In genomic region chr6:113667611-113668122, GRCm38 (mm10) we compare ENCODE assay signal across 15 mouse cellular contexts. TPM values are rescaled to one million over a fixed set of nuclear protein-coding genes. Genes with fewer than 3 reads are reported as not detected.
DNase-seq lines count a peak whose midpoint lies in the region; ATAC-seq and TF ChIP-seq lines count a peak whose summit lies in the region.
"Had no signal": no experiment of that assay in that cellular context is flagged by ENCODE, and none has a peak within 500 bp of the region (broad histone marks: within the 10 kb centered on the region; RNA-seq: fewer than 3 reads in every experiment).

No protein-coding gene starts in this region.

- 0 out of 2 replicates have a peak, but pooled peaks cover 9% of the 10 kb centered on the region for H3K36me3 ChIP-seq in heart, embryonic 10.5 days
- no peaks in the 10 kb centered on the region for H3K36me3 ChIP-seq in embryonic facial prominence, embryonic 10.5 days (replicated peaks)
- no peaks in the 10 kb centered on the region for H3K36me3 ChIP-seq in limb, embryonic 14.5 days (ENCODE audit: control insufficient read depth, insufficient read depth, low read length)
- H3K36me3 ChIP-seq: forebrain, embryonic 12.5 days had no signal

- 54% methylated on average over 8 of the region's 8 CpGs for WGBS in heart, embryonic 10.5 days
- 53% methylated on average over 8 of the region's 8 CpGs for WGBS in embryonic facial prominence, embryonic 10.5 days
- WGBS in limb, embryonic 14.5 days, result 42% methylated on average over 8 of the region's 8 CpGs

- no peak for ATAC-seq in limb, embryonic 14.5 days (ENCODE audit: low FRiP score, low read depth)
- no peak for ATAC-seq in megakaryocyte, adult 5-6 weeks (ENCODE audit: poor library complexity, severe bottlenecking)
- ATAC-seq: Patski had no signal

- H3K4me3 ChIP-seq in heart, embryonic 10.5 days, result no peak overlapping the region
- no peak overlapping the region for H3K4me3 ChIP-seq in embryonic facial prominence, embryonic 10.5 days
- H3K4me3 ChIP-seq in limb, embryonic 14.5 days (replicated peaks; ENCODE audit: low read length), result no peak overlapping the region
- H3K4me3 ChIP-seq: forebrain, embryonic 12.5 days had no signal

- no peak overlapping the region for H3K9ac ChIP-seq in limb, embryonic 14.5 days (ENCODE audit: low read depth, low read length, severe bottlenecking)
- H3K9ac ChIP-seq: forebrain, embryonic 12.5 days had no signal

- H3K27ac ChIP-seq in heart, embryonic 10.5 days, result 0 out of 2 replicates have a peak overlapping the region, but pooled peaks have one; percentile 37
- H3K27ac ChIP-seq in embryonic facial prominence, embryonic 10.5 days (replicated peaks), result peak overlapping the region; percentile 52; the same call in 1 of the 2 replicates
- H3K27ac ChIP-seq in limb, embryonic 14.5 days (replicated peaks; ENCODE audit: low read depth, low read length), result 0 out of 2 replicates have a peak overlapping the region, but pooled peaks have one; percentile 26
- H3K27ac ChIP-seq: forebrain, embryonic 12.5 days had no signal

- TF ChIP-seq POLR2A in limb, embryonic 14.5 days (IDR thresholded peaks at IDR 0.05; ENCODE audit: borderline replicate concordance, extremely low read depth, insufficient read depth, insufficient read length), result no peak

- DNase-seq in heart, embryonic 10.5 days (ENCODE audit: low spot score), result no peak
- DNase-seq in heart, adult 9 months (ENCODE audit: low spot score in 2 of 2), result no peak
- DNase-seq in 3T3-L1 (ENCODE audit: low read depth, low spot score), result peak; percentile 9
- no peak for DNase-seq in embryonic facial prominence, embryonic 10.5 days (ENCODE audit: low spot score)
- no peak for DNase-seq in limb, embryonic 14.5 days (ENCODE audit: low spot score)
- no peak for DNase-seq in layer of hippocampus, adult 11-12 months (ENCODE audit: low spot score)
- DNase-seq in right cerebral cortex, adult 2 months (ENCODE audit: low spot score in 2 of 2), result no peak
- DNase-seq: adrenal gland, postnatal 10 days; gastrocnemius, postnatal 36 days; thymus, postnatal 14 days had no signal

- H3K4me2 ChIP-seq in limb, embryonic 14.5 days (replicated peaks; ENCODE audit: low read depth, low read length, severe bottlenecking), result no peak overlapping the region
- H3K4me2 ChIP-seq: forebrain, embryonic 12.5 days had no signal

- H3K9me3 ChIP-seq in heart, embryonic 10.5 days, result no peaks in the 10 kb centered on the region
- H3K9me3 ChIP-seq in embryonic facial prominence, embryonic 10.5 days, result no peaks in the 10 kb centered on the region
- H3K9me3 ChIP-seq in limb, embryonic 14.5 days (ENCODE audit: control insufficient read depth, low read length), result no peaks in the 10 kb centered on the region
- H3K9me3 ChIP-seq: forebrain, embryonic 12.5 days had no signal

- H3K4me1 ChIP-seq in heart, embryonic 10.5 days, result peaks cover 41% of the 10 kb centered on the region
- H3K4me1 ChIP-seq in embryonic facial prominence, embryonic 10.5 days, result peaks cover 36% of the 10 kb centered on the region
- 0 out of 2 replicates have a peak, but pooled peaks cover 6% of the 10 kb centered on the region for H3K4me1 ChIP-seq in limb, embryonic 14.5 days (ENCODE audit: control insufficient read depth, insufficient read depth, low read length)

- no peaks in the 10 kb centered on the region for H3K27me3 ChIP-seq in heart, embryonic 10.5 days (ENCODE audit: insufficient read depth, poor library complexity, severe bottlenecking)
- H3K27me3 ChIP-seq in embryonic facial prominence, embryonic 10.5 days (replicated peaks; ENCODE audit: low read depth, poor library complexity, severe bottlenecking), result no peaks in the 10 kb centered on the region
- no peaks in the 10 kb centered on the region for H3K27me3 ChIP-seq in limb, embryonic 14.5 days (ENCODE audit: control insufficient read depth, insufficient read depth, low read length)
- H3K27me3 ChIP-seq: forebrain, embryonic 12.5 days; Patski had no signal

RNA-seq across cellular contexts. Expression of gene Tatdn2, which starts 29.2 kb away (rescaled TPM):
- 0.70 and 0.84 TPM in 2 replicates for polyA plus RNA-seq in heart, embryonic 10.5 days (2016; fragmentation: Nextera tagmentation; extraction: Ambion mirVana)
- 0.68 and 0.72 TPM in 2 replicates for polyA plus RNA-seq in embryonic facial prominence, embryonic 10.5 days (2016; fragmentation: Nextera tagmentation; extraction: Ambion mirVana)
- 21.9 and 22.0 TPM in 2 replicates for polyA plus RNA-seq in limb, embryonic 14.5 days (2012; rRNA removed)
- 1.9 TPM in 2 replicates for polyA plus RNA-seq in limb, embryonic 14.5 days (2014; fragmentation: Nextera tagmentation; extraction: Ambion mirVana)
- 22.5 and 23.2 TPM in 2 replicates for total RNA-seq in megakaryocyte, adult 5-6 weeks (2015)
- total RNA-seq in megakaryocyte, adult 5-6 weeks (2017), result 107 and 126 TPM in 2 replicates

RNA-seq across cellular contexts. Expression of gene Irak2, which starts 29.4 kb away (rescaled TPM):
- 12.5 TPM in 2 replicates for polyA plus RNA-seq in heart, embryonic 10.5 days (2016; fragmentation: Nextera tagmentation; extraction: Ambion mirVana)
- 3.8 and 4.5 TPM in 2 replicates for polyA plus RNA-seq in embryonic facial prominence, embryonic 10.5 days (2016; fragmentation: Nextera tagmentation; extraction: Ambion mirVana)
- polyA plus RNA-seq in limb, embryonic 14.5 days (2012; rRNA removed), result 9.0 and 9.1 TPM in 2 replicates
- polyA plus RNA-seq in limb, embryonic 14.5 days (2014; fragmentation: Nextera tagmentation; extraction: Ambion mirVana), result 2.3 and 3.3 TPM in 2 replicates
- 22.5 and 25.3 TPM in 2 replicates for total RNA-seq in megakaryocyte, adult 5-6 weeks (2015)
- 63.1 and 83.2 TPM in 2 replicates for total RNA-seq in megakaryocyte, adult 5-6 weeks (2017)

RNA-seq across cellular contexts. Expression of gene Vhl, which starts 43.9 kb away (rescaled TPM):
- polyA plus RNA-seq in heart, embryonic 10.5 days (2016; fragmentation: Nextera tagmentation; extraction: Ambion mirVana), result 32.3 and 34.2 TPM in 2 replicates
- 41.9 and 44.8 TPM in 2 replicates for polyA plus RNA-seq in embryonic facial prominence, embryonic 10.5 days (2016; fragmentation: Nextera tagmentation; extraction: Ambion mirVana)
- polyA plus RNA-seq in limb, embryonic 14.5 days (2012; rRNA removed), result 36.2 and 37.2 TPM in 2 replicates
- polyA plus RNA-seq in limb, embryonic 14.5 days (2014; fragmentation: Nextera tagmentation; extraction: Ambion mirVana), result 55.3 and 60.4 TPM in 2 replicates
- 38.3 and 39.8 TPM in 2 replicates for total RNA-seq in megakaryocyte, adult 5-6 weeks (2015)
- 24.1 and 28.0 TPM in 2 replicates for total RNA-seq in megakaryocyte, adult 5-6 weeks (2017)

RNA-seq across cellular contexts. Expression of gene Ghrl, which starts 52.0 kb away (rescaled TPM):
- 1.5 TPM in 1 of 2 replicates, not detected in the other for polyA plus RNA-seq in heart, embryonic 10.5 days (2016; fragmentation: Nextera tagmentation; extraction: Ambion mirVana)
- polyA plus RNA-seq in embryonic facial prominence, embryonic 10.5 days (2016; fragmentation: Nextera tagmentation; extraction: Ambion mirVana), result not detected in 2 replicates
- 0.11 and 0.13 TPM in 2 replicates for polyA plus RNA-seq in limb, embryonic 14.5 days (2012; rRNA removed)
- polyA plus RNA-seq in limb, embryonic 14.5 days (2014; fragmentation: Nextera tagmentation; extraction: Ambion mirVana), result not detected in 2 replicates
- 1.1 and 4.4 TPM in 2 replicates for total RNA-seq in megakaryocyte, adult 5-6 weeks (2015)
- total RNA-seq in megakaryocyte, adult 5-6 weeks (2017), result 0.26 TPM in 1 of 2 replicates, not detected in the other
- total RNA-seq: adrenal gland, postnatal 10 days; gastrocnemius, postnatal 36 days; left cerebral cortex, postnatal 14 days had no signal
- polyA plus RNA-seq: lung, embryonic 14.5 days had no signal
